Mouse (Mus musculus): ENCODE results near the gene Tuba1c. TPM values are rescaled to one million over a fixed set of nuclear protein-coding genes. Genes with fewer than 3 reads are reported as not detected.

Gene Tuba1c
- total and polyA plus RNA-seq, 2 experiments from 2014 or later, result 9.6 to 22.6 TPM

- peak overlapping the region; percentile 69; the same call in 1 of the 2 replicates for H3K9ac ChIP-seq (replicated peaks; ENCODE audit: low read length, poor library complexity, severe bottlenecking)
- no peaks in the 10 kb centered on the region for H3K36me3 ChIP-seq (ENCODE audit: insufficient read depth, low read length)
- WGBS, result 1% methylated on average over 11 of the region's 11 CpGs
- ATAC-seq (ENCODE audit: low FRiP score), result no peak
- H3K27ac ChIP-seq (ENCODE audit: low read depth, low read length), result peak overlapping the region; percentile 96; the same call in 1 of the 2 replicates
- no peaks in the 10 kb centered on the region for H3K27me3 ChIP-seq (ENCODE audit: insufficient read depth, low read length)
- H3K9me3 ChIP-seq (ENCODE audit: low read length), result no peaks in the 10 kb centered on the region
- peak overlapping the region; percentile 35; the same call in 1 of the 2 replicates for H3K4me3 ChIP-seq (ENCODE audit: low read depth, low read length)
- TF ChIP-seq CTCF (IDR thresholded peaks at IDR 0.05), result peak; percentile 96
- peaks cover 25% of the 10 kb centered on the region for H3K4me1 ChIP-seq (ENCODE audit: insufficient read depth, low read length)
- DNase-seq (ENCODE audit: low spot score), result peak; percentile 97
- peak overlapping the region; percentile 66 for H3K4me2 ChIP-seq (ENCODE audit: low read depth, low read length, poor library complexity, severe bottlenecking)
These were observed 35.8 kb upstream of the Tuba1c start for GRCm38 (mm10) chr15:98993865-98994264.

DNA sequence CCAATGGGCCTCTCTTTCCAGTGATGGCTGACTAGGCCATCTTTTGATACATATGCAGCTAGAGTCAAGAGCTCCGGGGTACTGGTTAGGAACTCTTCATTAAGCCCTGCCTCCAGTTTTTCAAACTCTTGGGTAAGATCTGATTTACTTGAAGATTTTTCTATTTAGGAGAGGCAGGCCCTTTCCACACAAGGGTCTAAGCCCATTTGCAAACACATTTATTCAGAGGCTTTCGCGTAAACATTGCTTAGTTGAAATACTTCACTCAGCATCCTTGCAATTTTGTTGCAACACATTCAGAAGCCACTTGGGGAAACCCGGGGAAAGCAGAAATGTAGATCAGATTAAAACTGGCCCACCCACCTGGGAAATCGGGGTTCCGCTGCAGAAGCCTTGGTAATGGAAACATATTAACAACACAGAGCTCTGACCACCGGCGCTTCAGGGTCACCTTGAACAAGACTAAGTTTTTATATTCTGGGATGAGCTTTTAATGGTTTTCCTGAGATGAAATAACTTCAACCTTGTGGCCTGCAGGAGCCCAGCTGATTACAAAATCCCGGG is 34.7 kb upstream of the Tuba1c start:
- Histone ChIP-seq H3K4me1 (ENCODE audit: insufficient read depth, low read length) (peaks cover 20% of the 10 kb centered on the region), H3K36me3 (ENCODE audit: insufficient read depth, low read length) (no peaks in the 10 kb centered on the region), H3K27me3 (ENCODE audit: insufficient read depth, low read length) (no peaks in the 10 kb centered on the region), H3K4me2 (ENCODE audit: low read depth, low read length, poor library complexity, severe bottlenecking) (no peak overlapping the region), H3K9ac (replicated peaks; ENCODE audit: low read length, poor library complexity, severe bottlenecking) (no peak overlapping the region), H3K27ac (ENCODE audit: low read depth, low read length) (no peak overlapping the region; the same call in 1 of the 2 replicates), H3K9me3 (ENCODE audit: low read length) (no peaks in the 10 kb centered on the region), H3K4me3 (ENCODE audit: low read depth, low read length) (no peak overlapping the region)
- TF ChIP-seq CTCF (IDR thresholded peaks at IDR 0.05), result no peak
- WGBS, result 81% methylated on average over 9 of the region's 9 CpGs
- DNase-seq (ENCODE audit: low spot score) (no peak), ATAC-seq (ENCODE audit: low FRiP score) (no peak)

DNA sequence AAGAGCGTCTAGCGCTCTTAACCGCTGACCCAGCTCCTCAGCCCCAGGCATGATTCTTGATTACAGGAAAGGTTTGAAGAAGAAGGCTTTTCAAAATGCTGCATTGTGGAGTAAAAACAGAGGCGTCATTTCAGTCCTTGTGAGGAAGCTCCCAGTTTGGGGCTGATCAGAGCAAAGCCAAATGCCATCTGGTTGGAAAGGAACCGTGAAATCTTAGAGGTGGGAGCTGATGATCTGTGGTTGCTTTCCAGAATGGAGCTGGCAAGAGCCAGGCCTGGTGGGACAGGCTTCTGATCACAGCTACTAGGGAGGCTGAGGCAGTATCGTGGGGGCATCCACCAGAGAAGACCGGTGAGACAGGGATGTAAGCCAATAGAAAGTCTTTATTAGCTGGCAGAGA is 32.9 kb upstream of the Tuba1c start:
- H3K4me2 ChIP-seq (ENCODE audit: low read depth, low read length, poor library complexity, severe bottlenecking), result no peak overlapping the region
- H3K27me3 ChIP-seq (ENCODE audit: insufficient read depth, low read length), result no peaks in the 10 kb centered on the region
- DNase-seq (ENCODE audit: low spot score), result peak; percentile 32
- H3K27ac ChIP-seq (ENCODE audit: low read depth, low read length), result no peak overlapping the region
- ATAC-seq (ENCODE audit: low FRiP score), result no peak
- no peak for TF ChIP-seq CTCF (IDR thresholded peaks at IDR 0.05)
- H3K9ac ChIP-seq (replicated peaks; ENCODE audit: low read length, poor library complexity, severe bottlenecking), result no peak overlapping the region
- peaks cover 5% of the 10 kb centered on the region for H3K4me1 ChIP-seq (ENCODE audit: insufficient read depth, low read length)
- no peaks in the 10 kb centered on the region for H3K9me3 ChIP-seq (ENCODE audit: low read length)
- no peak overlapping the region for H3K4me3 ChIP-seq (ENCODE audit: low read depth, low read length)
- no peaks in the 10 kb centered on the region for H3K36me3 ChIP-seq (ENCODE audit: insufficient read depth, low read length)
- 65% methylated on average over 7 of the region's 7 CpGs for WGBS

GRCm38 (mm10) chr15:98997938-98998774 is 31.5 kb upstream of the Tuba1c start:
- H3K27ac ChIP-seq (ENCODE audit: low read depth, low read length), result no peak overlapping the region
- H3K9me3 ChIP-seq (ENCODE audit: low read length), result no peaks in the 10 kb centered on the region
- no peaks in the 10 kb centered on the region for H3K36me3 ChIP-seq (ENCODE audit: insufficient read depth, low read length)
- 48% methylated on average over 13 of the region's 13 CpGs for WGBS
- H3K4me1 ChIP-seq (ENCODE audit: insufficient read depth, low read length), result no peaks in the 10 kb centered on the region
- peak; percentile 6 for DNase-seq (ENCODE audit: low spot score)
- no peak for ATAC-seq (ENCODE audit: low FRiP score)
- H3K27me3 ChIP-seq (ENCODE audit: insufficient read depth, low read length), result no peaks in the 10 kb centered on the region
- H3K4me3 ChIP-seq (ENCODE audit: low read depth, low read length), result no peak overlapping the region
- TF ChIP-seq CTCF (IDR thresholded peaks at IDR 0.05), result no peak
- H3K4me2 ChIP-seq (ENCODE audit: low read depth, low read length, poor library complexity, severe bottlenecking), result no peak overlapping the region
- H3K9ac ChIP-seq (replicated peaks; ENCODE audit: low read length, poor library complexity, severe bottlenecking), result no peak overlapping the region

DNA sequence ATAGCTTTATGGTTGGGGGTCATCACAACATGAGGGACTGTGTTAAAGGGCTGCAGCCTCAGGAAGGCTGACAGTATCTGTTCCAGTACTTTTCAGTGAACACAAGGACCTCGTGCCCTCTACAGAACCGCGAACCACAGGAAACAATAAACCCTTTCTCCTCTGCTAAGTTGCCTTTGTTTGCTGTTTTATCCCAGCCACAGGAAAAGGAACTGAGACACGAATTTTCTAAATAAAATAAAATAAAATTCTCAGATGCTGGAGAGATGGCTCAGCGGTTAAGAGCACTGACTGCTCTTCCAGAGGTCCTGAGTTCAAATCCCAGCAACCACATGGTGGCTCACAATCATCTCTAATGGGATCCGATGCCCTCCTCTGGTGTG is 30.9 kb upstream of the Tuba1c start:
- ATAC-seq (ENCODE audit: low FRiP score) (no peak), DNase-seq (ENCODE audit: low spot score) (no peak)
- no peaks in the 10 kb centered on the region for H3K36me3 ChIP-seq (ENCODE audit: insufficient read depth, low read length)
- no peak overlapping the region for H3K4me2 ChIP-seq (ENCODE audit: low read depth, low read length, poor library complexity, severe bottlenecking)
- H3K4me3 ChIP-seq (ENCODE audit: low read depth, low read length), result no peak overlapping the region
- H3K9me3 ChIP-seq (ENCODE audit: low read length), result no peaks in the 10 kb centered on the region
- no peaks in the 10 kb centered on the region for H3K27me3 ChIP-seq (ENCODE audit: insufficient read depth, low read length)
- WGBS, result 41% methylated on average over 6 of the region's 6 CpGs
- H3K27ac ChIP-seq (ENCODE audit: low read depth, low read length), result no peak overlapping the region
- TF ChIP-seq CTCF (IDR thresholded peaks at IDR 0.05), result no peak
- no peaks in the 10 kb centered on the region for H3K4me1 ChIP-seq (ENCODE audit: insufficient read depth, low read length)
- H3K9ac ChIP-seq (replicated peaks; ENCODE audit: low read length, poor library complexity, severe bottlenecking), result no peak overlapping the region

All from midbrain, postnatal 0 days (tissue).